Mouse (Mus musculus) ES-CJ7 (cell line): ENCODE data around the gene Emc6.
A peak's percentile ranks its signal among the peaks of the same experiment; 100 is the strongest.

ENCODE experiments used
- DNase-seq: peaks from one replicate; pipeline ENCODE4 v3.0.0; 2011; ENCODE audit warnings: low read depth, low spot score

The Emc6 gene

GRCm38 (mm10) chr11:73176186-73176585 lies 651 bp downstream of the Emc6 start:
- DNase-seq, result no peak

DNA sequence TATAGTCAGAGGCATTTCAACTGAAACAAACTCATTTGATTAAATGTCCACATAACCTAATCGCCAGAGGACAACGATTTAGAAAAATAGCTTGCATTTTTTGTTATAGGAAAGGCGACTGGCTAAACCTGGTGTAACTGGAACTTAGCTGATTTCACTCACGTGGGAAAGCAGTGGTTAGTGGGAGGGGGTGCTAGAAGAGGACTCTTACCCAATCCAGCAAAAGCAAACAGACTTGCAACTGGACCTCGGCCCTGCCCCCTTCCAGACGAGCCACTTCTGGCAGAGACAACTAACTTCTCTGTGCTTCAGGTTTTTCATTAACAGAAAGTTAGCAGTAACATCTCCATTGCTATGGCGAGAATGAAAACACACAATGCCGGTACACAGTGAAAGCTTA lies 1.2 kb downstream of the Emc6 start:
- no peak for DNase-seq

DNA sequence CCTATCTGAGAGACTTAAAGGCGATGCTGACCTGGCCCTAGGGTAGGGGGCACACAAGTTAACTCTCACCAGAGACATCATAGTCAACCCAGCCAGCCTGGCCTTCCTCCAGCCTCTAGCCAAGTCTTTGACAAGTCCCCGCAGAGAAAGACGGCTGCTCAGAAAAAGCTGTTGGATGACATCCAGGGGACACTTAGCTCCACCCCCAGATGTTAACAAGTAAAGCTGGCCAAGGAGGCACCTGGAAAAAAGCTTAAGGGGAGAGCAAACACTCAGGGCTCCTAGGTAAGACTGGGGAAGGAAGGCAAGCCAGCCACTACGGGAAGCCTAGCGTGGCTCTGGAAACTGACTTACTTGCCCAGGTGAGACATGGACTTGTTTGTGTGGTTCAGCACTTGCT lies 4.7 kb downstream of the Emc6 start:
- DNase-seq, result no peak

GRCm38 (mm10) chr11:73169231-73169630 lies 7.6 kb downstream of the Emc6 start:
- DNase-seq, result peak; percentile 88

- peak; percentile 27 for DNase-seq
Measured at GRCm38 (mm10) chr11:73168576-73168975, 8.3 kb downstream of the Emc6 start.

- DNase-seq, result no peak
Measured at GRCm38 (mm10) chr11:73168071-73168470, 8.8 kb downstream of the Emc6 start.

- DNase-seq, result no peak
Measured at GRCm38 (mm10) chr11:73162284-73162683, 14.6 kb downstream of the Emc6 start.

DNA sequence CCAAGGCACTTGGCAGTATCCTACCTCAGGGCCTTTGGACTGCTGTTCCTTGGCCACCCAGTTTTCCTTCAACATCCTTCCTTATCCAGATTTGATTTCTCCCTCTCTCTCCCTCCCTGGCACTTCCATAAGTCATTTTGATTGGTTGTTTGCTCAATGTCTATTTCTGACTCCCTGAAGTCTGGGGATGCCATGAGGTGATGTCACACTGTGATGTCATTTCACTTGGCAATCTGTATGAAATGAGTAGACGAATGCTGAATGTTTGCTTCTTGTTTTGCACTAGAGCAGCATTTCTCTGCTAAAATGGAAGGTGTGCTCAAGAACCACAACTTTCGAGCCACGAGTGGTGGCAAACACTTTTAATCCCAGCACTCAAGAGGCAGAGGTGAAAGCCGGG lies 15.2 kb downstream of the Emc6 start:
- DNase-seq, result no peak

- DNase-seq, result no peak
Measured at GRCm38 (mm10) chr11:73160811-73161200, 16.0 kb downstream of the Emc6 start.

DNA sequence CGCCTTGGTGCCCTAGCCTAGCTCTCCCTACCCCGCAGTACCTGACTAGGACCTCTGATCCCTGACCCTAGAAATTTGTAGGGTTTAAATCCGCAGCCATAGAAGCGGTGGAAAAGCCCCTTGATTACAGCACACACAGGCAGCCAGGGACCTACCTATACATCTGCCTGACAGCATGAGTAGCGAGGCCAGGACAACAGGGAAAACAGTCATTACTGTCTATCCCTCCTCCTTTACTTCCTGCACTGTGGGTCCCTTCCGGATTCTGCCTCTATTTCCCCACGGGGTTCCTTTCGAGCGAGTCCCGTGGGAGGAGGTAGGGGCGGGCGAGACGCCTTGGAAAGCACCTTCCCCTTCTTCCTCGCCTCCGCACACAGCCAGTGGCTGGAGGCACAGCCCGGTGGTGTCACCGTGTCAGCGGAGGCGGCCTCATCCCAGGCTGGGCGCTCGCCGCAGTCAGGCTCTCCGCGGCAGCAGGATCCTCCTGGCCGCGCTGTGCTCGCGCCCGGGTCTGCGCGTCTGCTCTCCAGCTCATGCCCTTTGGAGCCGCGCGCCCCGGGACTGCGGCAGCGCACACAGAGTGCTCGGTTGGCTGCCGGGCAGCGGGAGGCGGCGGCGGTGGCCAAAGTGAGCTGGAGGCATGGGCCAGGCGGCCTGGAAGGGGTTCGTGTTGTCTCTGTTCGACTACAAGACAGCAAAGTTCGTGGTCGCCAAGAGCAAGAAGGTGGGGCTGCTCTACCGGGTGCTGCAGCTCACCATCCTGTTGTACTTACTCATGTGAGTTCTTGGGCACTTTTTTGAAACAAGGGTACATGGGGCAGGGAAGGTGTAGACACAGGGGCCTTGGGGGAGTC lies 16.7 kb downstream of the Emc6 start, which contains the start of gene P2rx5:
Gene P2rx5, plus strand, starts transcription at position 465 of the 854 bp plus-strand sequence.
- DNase-seq, result peak; percentile 36

DNA sequence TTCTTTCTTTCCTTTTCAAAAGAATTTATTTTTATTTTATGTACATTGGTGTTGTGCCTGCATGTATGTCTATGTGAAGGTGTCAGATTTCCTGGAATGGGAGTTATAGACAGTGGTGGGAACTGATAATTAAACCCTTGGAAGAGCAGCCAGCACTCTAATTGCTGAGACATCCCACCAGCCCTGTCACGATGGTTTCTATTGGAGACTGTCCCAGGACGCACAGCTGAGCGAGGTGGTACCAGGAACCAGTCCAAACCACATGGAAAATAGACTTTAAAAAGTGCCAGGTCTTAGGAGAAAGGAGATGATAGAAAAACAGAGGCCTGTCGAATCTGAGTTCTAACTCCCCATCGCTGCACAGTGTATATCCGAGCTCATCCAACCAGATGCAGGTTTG lies 21.8 kb downstream of the Emc6 start:
- no peak for DNase-seq

DNA sequence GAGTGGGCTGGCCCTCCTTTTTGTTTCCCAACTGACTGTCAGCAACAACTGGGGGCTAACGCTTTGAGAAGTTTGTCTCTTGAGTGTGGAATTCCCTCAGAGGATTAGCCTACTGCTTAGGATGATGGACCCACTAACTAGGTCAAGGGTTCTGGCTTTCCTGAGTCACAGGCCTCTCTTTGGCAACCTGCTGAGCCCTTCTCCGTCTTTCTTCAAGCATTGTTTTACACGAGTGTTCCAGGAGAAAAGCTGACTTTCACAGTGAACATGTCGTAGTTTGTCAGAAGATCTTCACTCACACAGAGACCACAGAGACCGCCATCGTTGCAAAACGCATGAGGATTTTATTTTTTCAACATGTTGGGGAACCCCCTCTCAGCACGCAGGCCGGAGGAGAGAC lies 28.6 kb downstream of the Emc6 start:
- no peak for DNase-seq

- peak; percentile 71 for DNase-seq
Measured at GRCm38 (mm10) chr11:73146975-73147365, 29.9 kb downstream of the Emc6 start.

DNA sequence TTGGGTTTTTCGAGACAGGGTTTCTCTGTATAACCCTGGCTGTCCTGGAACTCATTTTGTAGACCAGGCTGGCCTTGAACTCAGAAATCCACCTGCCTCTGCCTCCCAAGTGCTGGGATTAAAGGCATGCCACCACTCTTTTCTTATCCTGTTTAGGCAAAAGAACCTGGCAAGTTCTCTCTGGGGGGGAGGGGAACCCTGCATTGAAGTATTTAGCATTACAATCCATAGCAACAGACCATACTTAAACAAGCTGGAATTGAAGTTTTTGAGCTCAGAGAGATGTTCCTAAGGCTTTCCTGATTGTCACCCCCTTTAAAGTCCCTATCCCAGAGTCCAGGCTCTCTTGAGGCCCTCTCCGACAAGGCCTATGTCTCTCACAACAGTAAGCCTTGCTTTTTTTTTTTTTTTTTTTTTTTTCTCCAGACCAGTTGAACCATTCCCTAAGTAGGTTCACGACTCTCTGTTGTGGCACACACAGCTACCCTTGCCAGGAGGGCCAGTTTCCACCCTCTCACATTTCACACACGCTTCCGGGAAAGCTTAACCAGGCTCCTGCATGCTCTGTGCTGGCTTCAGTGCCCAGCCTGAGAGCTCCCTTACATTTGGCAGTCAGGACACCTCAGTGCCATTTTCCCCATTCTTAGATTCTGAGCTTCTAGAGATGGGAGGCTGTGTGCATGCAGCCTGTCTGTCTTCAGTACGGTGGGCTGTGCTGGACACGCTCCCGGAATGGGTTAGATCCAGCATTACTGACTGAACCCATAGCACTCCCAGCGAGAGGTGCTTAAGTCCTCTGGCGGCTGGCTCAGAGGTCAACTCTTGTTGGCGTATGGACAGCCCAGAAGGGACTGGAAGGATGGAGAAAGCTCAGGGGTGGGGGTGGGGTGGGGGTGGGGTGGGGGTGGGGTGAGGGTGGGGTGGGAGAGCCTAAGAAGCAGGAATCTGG lies 30.5 kb downstream of the Emc6 start:
- DNase-seq, result peak; percentile 84

- peak; percentile 50 for DNase-seq
Measured at GRCm38 (mm10) chr11:73144261-73144681, 32.6 kb downstream of the Emc6 start.

DNA sequence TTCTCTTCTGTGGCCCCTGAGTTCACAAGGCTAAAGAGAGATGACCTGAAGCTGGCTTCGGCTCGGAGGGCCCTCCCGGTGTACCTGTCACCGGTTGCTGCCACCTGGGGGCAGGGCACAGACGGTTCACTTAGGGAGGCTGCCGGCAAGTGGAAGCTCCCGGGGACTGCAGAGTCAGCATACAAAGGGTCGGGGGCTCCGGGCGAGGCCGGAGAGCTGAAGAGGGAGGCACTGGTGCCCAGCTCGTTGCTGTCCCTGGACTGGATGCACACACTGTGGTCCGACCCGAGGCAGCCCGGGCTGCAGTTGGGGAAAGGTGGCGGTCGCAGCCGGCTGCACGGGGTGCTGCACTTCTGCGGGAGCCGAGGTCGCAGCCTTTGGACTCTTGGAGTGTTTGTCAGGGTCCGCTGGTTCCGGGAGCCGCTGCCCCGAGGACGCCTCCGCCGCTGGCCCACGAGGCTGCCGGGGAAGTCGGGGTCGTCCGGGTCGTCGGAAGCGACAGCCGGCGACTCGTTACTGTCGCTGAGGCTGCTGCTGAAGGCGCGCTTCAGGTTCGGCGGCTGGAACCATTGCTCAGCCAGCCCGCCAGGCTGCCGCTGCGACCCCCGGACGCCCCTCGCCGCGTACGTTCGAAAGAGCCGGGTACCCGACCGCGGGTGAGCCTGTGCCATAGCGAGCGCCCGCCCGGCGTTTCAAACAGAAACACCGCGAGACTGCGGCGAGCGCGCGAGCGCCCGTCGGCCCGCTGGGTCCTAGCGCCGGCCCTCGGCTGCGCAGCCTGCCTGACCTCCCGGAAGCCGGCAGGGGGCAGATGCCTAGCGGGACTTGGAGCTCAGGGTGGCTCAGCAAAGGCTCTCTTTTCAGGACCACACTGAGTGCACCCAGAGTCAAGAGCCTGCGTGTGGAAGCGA lies 39.0 kb downstream of the Emc6 start, which contains the start of gene Haspin:
Gene Haspin, minus strand, starts transcription at position 704 of the 911 bp plus-strand sequence.
- DNase-seq, result peak; percentile 94

DNA sequence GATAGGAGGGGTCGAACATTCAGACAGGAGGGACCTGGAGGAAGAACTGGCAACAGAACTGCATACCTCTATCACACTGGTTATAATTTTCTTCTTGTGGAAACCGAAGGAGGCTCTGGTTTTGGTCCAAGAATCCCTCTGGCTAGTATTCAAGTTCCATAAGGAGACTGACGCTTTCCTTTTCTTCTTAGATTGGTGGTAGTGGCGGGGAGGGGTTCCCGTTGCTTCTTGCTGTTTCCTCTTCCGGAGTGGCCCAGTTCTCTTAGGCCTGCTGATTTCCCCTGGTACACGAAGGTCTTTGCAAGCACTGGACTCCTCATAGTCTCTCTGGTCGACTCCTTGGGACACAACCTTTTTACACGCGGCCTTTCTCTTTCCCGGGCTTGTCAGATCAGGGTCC lies 39.7 kb downstream of the Emc6 start:
- DNase-seq, result no peak

DNA sequence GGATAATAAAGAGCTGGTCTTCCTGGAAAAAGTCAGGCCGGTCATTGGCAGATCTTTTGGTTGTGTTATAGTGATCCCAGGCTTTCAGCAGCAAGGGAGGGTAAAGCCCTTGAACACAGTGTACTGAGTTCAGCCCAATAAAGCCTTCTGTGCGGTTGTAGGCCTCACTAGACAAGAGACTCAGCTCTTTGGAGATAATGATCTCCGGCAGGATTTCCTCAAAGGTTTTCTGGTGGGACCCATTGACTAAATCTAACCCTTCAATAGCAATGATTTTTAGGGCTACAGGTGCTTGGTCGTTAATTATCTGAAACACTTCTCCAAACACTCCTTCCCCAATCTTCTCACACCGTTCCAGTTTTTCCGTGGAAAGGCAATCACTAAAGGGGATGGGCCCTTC lies 40.2 kb downstream of the Emc6 start:
- DNase-seq, result no peak

- DNase-seq, result no peak
Measured at GRCm38 (mm10) chr11:73134222-73134621, 42.6 kb downstream of the Emc6 start.

DNA sequence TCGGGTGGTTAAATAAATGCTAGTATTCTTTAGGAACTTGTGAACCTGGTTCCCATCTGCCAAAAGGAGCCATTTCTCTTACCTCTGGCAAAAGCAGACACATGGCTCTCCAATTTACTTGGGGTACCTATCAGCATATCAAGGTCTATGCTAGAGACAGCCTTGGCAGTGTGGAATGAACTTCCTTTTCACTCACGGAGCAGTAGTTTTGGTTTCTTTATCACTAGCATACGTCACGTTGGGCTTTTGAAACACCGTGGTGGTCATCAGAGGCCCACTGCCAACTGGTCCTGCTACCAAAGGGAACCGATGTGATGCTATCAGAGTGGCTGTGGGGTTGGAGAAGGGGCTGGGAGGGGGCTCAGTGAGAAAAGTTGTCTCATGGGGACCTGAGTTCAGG lies 43.8 kb downstream of the Emc6 start:
- DNase-seq, result no peak

GRCm38 (mm10) chr11:73131020-73131419 lies 45.8 kb downstream of the Emc6 start:
- peak; percentile 67 for DNase-seq
